Mouse (Mus musculus) embryonic facial prominence, embryonic 15.5 days (tissue): ENCODE measurements at regions not wholly inside any gene's neighbourhood (a gene's known extent, or its start where the extent isn't known, plus 50 kb on each side); places are given as distances from the start of the nearest gene placed in this dataset.

Experiments
- ATAC-seq: fragments of 200-750 bp; cut with Nextera tagmentation; 2 replicates; pipeline ENCODE4 v1.8.0; 2017; ENCODE audit warnings: low read depth, moderate TSS enrichment; ENCODE audit not compliant: insufficient number of reproducible peaks, low FRiP score, low TSS enrichment
- H3K27ac ChIP-seq: fragments of 300-500 bp; sonication (generic); replicated peaks from 2 replicates; pipeline ENCODE4 v1.5.1; 2015; ENCODE audit warnings: mild to moderate bottlenecking, inconsistent platforms
- H3K27me3 ChIP-seq: fragments of 300-500 bp; sonication (generic); 2 replicates; pipeline ENCODE4 v1.6.1; 2015; ENCODE audit warnings: inconsistent platforms
- H3K36me3 ChIP-seq: fragments of 300-500 bp; sonication (generic); 2 replicates; pipeline ENCODE4 v1.6.1; 2015; ENCODE audit warnings: mild to moderate bottlenecking, inconsistent platforms
- H3K4me1 ChIP-seq: fragments of 300-500 bp; sonication (generic); 2 replicates; pipeline ENCODE4 v1.6.1; 2015; ENCODE audit warnings: inconsistent platforms
- H3K4me2 ChIP-seq: fragments of 300-500 bp; sonication (generic); replicated peaks from 2 replicates; pipeline ENCODE4 v1.6.1; 2015; ENCODE audit warnings: mild to moderate bottlenecking, inconsistent platforms
- H3K4me3 ChIP-seq: fragments of 300-500 bp; sonication (generic); replicated peaks from 2 replicates; pipeline ENCODE4 v1.5.1; 2015; ENCODE audit warnings: mild to moderate bottlenecking, inconsistent platforms
- H3K9ac ChIP-seq: fragments of 300-500 bp; sonication (generic); 2 replicates; pipeline ENCODE4 v1.6.1; 2015; ENCODE audit warnings: inconsistent platforms
- H3K9me3 ChIP-seq: fragments of 300-500 bp; sonication (generic); replicated peaks from 2 replicates; pipeline ENCODE4 v1.6.1; 2016; ENCODE audit warnings: inconsistent platforms
- WGBS: fragments of 180-500 bp; shearing (Covaris S2); methylation state at CpG from one replicate; pipeline ENCODE4 v1.1.7; 2015; 5-methylcytosine and 5-hydroxymethylcytosine counted together

GRCm38 (mm10) chr2:21267149-21267761 lies 61.7 kb downstream of the Thnsl1 start:
- Histone ChIP-seq H3K4me1 (0 out of 2 replicates have a peak, but pooled peaks cover 3% of the 10 kb centered on the region), H3K9ac (no peak overlapping the region), H3K4me3 (no peak overlapping the region), H3K27me3 (no peaks in the 10 kb centered on the region), H3K4me2 (peak overlapping the region; percentile 21; the same call in 1 of the 2 replicates), H3K27ac (no peak overlapping the region), H3K36me3 (no peaks in the 10 kb centered on the region), H3K9me3 (no peaks in the 10 kb centered on the region)
- no peak for ATAC-seq
- 17% methylated on average over 6 of the region's 6 CpGs for WGBS

- no peak overlapping the region for H3K4me3 ChIP-seq
- no peaks in the 10 kb centered on the region for H3K27me3 ChIP-seq
- H3K36me3 ChIP-seq = no peaks in the 10 kb centered on the region
- H3K9ac ChIP-seq = no peak overlapping the region
- H3K4me2 ChIP-seq = no peak overlapping the region
- 0 out of 2 replicates have a peak, but pooled peaks cover 3% of the 10 kb centered on the region for H3K4me1 ChIP-seq
- ATAC-seq = no peak
- WGBS = 66% methylated on average over 12 of the region's 12 CpGs
- H3K27ac ChIP-seq = no peak overlapping the region
- H3K9me3 ChIP-seq = no peaks in the 10 kb centered on the region
These were observed 64.7 kb downstream of the Thnsl1 start for GRCm38 (mm10) chr2:21269989-21270846.

GRCm38 (mm10) chr2:21273416-21273815 lies 67.9 kb downstream of the Thnsl1 start:
- Histone ChIP-seq H3K36me3 (no peaks in the 10 kb centered on the region), H3K27ac (no peak overlapping the region), H3K9ac (no peak overlapping the region), H3K4me2 (no peak overlapping the region), H3K4me3 (no peak overlapping the region), H3K27me3 (no peaks in the 10 kb centered on the region), H3K9me3 (no peaks in the 10 kb centered on the region), H3K4me1 (no peaks in the 10 kb centered on the region)
- no peak for ATAC-seq
- 75% methylated on average over 4 of the region's 4 CpGs for WGBS

- no peak overlapping the region for H3K9ac ChIP-seq
- H3K36me3 ChIP-seq = no peaks in the 10 kb centered on the region
- no peaks in the 10 kb centered on the region for H3K27me3 ChIP-seq
- 74% methylated on average over 4 of the region's 4 CpGs for WGBS
- H3K4me3 ChIP-seq = no peak overlapping the region
- ATAC-seq = no peak
- H3K27ac ChIP-seq = no peak overlapping the region
- no peak overlapping the region for H3K4me2 ChIP-seq
- H3K9me3 ChIP-seq = no peaks in the 10 kb centered on the region
- H3K4me1 ChIP-seq = no peaks in the 10 kb centered on the region
These were observed 69.8 kb downstream of the Thnsl1 start for GRCm38 (mm10) chr2:21275315-21275714.

- Histone ChIP-seq H3K27me3 (no peaks in the 10 kb centered on the region), H3K9me3 (no peaks in the 10 kb centered on the region), H3K36me3 (no peaks in the 10 kb centered on the region), H3K4me2 (no peak overlapping the region), H3K4me1 (no peaks in the 10 kb centered on the region), H3K27ac (no peak overlapping the region), H3K4me3 (no peak overlapping the region), H3K9ac (no peak overlapping the region)
- no peak for ATAC-seq
- WGBS = 25% methylated on average over 9 of the region's 9 CpGs
These were observed 75.4 kb downstream of the Thnsl1 start for GRCm38 (mm10) chr2:21280794-21281420.

- Histone ChIP-seq H3K4me1 (no peaks in the 10 kb centered on the region), H3K4me3 (no peak overlapping the region), H3K9ac (no peak overlapping the region), H3K27me3 (no peaks in the 10 kb centered on the region), H3K9me3 (no peaks in the 10 kb centered on the region), H3K27ac (no peak overlapping the region), H3K36me3 (no peaks in the 10 kb centered on the region), H3K4me2 (no peak overlapping the region)
- 71% methylated on average over 14 of the region's 14 CpGs for WGBS
- ATAC-seq = no peak
These were observed 77.1 kb downstream of the Thnsl1 start for GRCm38 (mm10) chr2:21282505-21283200.

- Histone ChIP-seq H3K4me3 (no peak overlapping the region), H3K4me1 (no peaks in the 10 kb centered on the region), H3K4me2 (no peak overlapping the region), H3K36me3 (no peaks in the 10 kb centered on the region), H3K9me3 (no peaks in the 10 kb centered on the region), H3K27ac (no peak overlapping the region), H3K27me3 (no peaks in the 10 kb centered on the region), H3K9ac (no peak overlapping the region)
- WGBS = 87% methylated on average over 3 of the region's 3 CpGs
- ATAC-seq = no peak
These were observed 79.4 kb downstream of the Thnsl1 start for GRCm38 (mm10) chr2:21284881-21285280.

- Histone ChIP-seq H3K9me3 (no peaks in the 10 kb centered on the region), H3K27ac (no peak overlapping the region), H3K36me3 (no peaks in the 10 kb centered on the region), H3K9ac (no peak overlapping the region), H3K4me2 (no peak overlapping the region), H3K4me3 (no peak overlapping the region), H3K27me3 (no peaks in the 10 kb centered on the region), H3K4me1 (no peaks in the 10 kb centered on the region)
- ATAC-seq = no peak
- 81% methylated on average over 13 of the region's 13 CpGs for WGBS
These were observed 79.6 kb upstream of the Gpr158 start for GRCm38 (mm10) chr2:21287786-21288185.

GRCm38 (mm10) chr2:21292669-21293151 lies 74.6 kb upstream of the Gpr158 start:
- Histone ChIP-seq H3K36me3 (no peaks in the 10 kb centered on the region), H3K27ac (no peak overlapping the region), H3K4me1 (no peaks in the 10 kb centered on the region), H3K27me3 (no peaks in the 10 kb centered on the region), H3K4me3 (no peak overlapping the region), H3K4me2 (no peak overlapping the region), H3K9me3 (no peaks in the 10 kb centered on the region), H3K9ac (no peak overlapping the region)
- WGBS = 66% methylated on average over 2 of the region's 2 CpGs
- peak; percentile 77 for ATAC-seq

GRCm38 (mm10) chr2:21294002-21294401 lies 73.3 kb upstream of the Gpr158 start:
- no peak overlapping the region for H3K4me2 ChIP-seq
- H3K27me3 ChIP-seq = no peaks in the 10 kb centered on the region
- 72% methylated on average over 2 of the region's 2 CpGs for WGBS
- H3K4me1 ChIP-seq = no peaks in the 10 kb centered on the region
- no peak overlapping the region for H3K4me3 ChIP-seq
- H3K27ac ChIP-seq = no peak overlapping the region
- no peaks in the 10 kb centered on the region for H3K9me3 ChIP-seq
- ATAC-seq = no peak
- no peak overlapping the region for H3K9ac ChIP-seq
- H3K36me3 ChIP-seq = no peaks in the 10 kb centered on the region

GRCm38 (mm10) chr2:21299681-21300080 lies 67.7 kb upstream of the Gpr158 start:
- H3K9ac ChIP-seq = no peak overlapping the region
- H3K27ac ChIP-seq = no peak overlapping the region
- H3K9me3 ChIP-seq = no peaks in the 10 kb centered on the region
- H3K4me2 ChIP-seq = no peak overlapping the region
- ATAC-seq = no peak
- H3K36me3 ChIP-seq = no peaks in the 10 kb centered on the region
- H3K4me3 ChIP-seq = no peak overlapping the region
- H3K27me3 ChIP-seq = no peaks in the 10 kb centered on the region
- no peaks in the 10 kb centered on the region for H3K4me1 ChIP-seq
- 91% methylated on average over 5 of the region's 5 CpGs for WGBS
